Mouse (Mus musculus): ENCODE data around the gene Ugt1a2.
"Not testable (repeated sequence)": the region's sequence is repeated elsewhere in the genome, so short reads cannot be mapped to it uniquely, and the experiment has no call there.

Ugt1a2 gene

GRCm38 (mm10) chr1:88217576-88217975, 17.2 kb downstream of the Ugt1a2 start:
- DNase-seq (ENCODE audit: inconsistent ontology term), result no peak

- peak; percentile 9 for DNase-seq (ENCODE audit: inconsistent ontology term)
Measured at GRCm38 (mm10) chr1:88218051-88218450, 17.6 kb downstream of the Ugt1a2 start.

GRCm38 (mm10) chr1:88218591-88218990, 18.2 kb downstream of the Ugt1a2 start:
- DNase-seq (ENCODE audit: inconsistent ontology term), result no peak

- DNase-seq (ENCODE audit: inconsistent ontology term), result peak; percentile 19
Measured at GRCm38 (mm10) chr1:88219054-88219453, 18.7 kb downstream of the Ugt1a2 start.

GRCm38 (mm10) chr1:88220336-88220735, 19.9 kb downstream of the Ugt1a2 start:
- peak; percentile 13 for DNase-seq (ENCODE audit: inconsistent ontology term)

GRCm38 (mm10) chr1:88222216-88222615, 21.8 kb downstream of the Ugt1a2 start:
- no peak for DNase-seq (ENCODE audit: inconsistent ontology term)

GRCm38 (mm10) chr1:88223011-88223515, 22.7 kb downstream of the Ugt1a2 start:
- not testable (repeated sequence) for DNase-seq (ENCODE audit: inconsistent ontology term)

GRCm38 (mm10) chr1:88223591-88223990, 23.2 kb downstream of the Ugt1a2 start:
- no peak for DNase-seq (ENCODE audit: inconsistent ontology term)

- no peak for DNase-seq (ENCODE audit: inconsistent ontology term)
Measured at GRCm38 (mm10) chr1:88224029-88224776, 23.8 kb downstream of the Ugt1a2 start.

GRCm38 (mm10) chr1:88225301-88225700, 24.9 kb downstream of the Ugt1a2 start:
- DNase-seq (ENCODE audit: inconsistent ontology term), result not testable (repeated sequence)

GRCm38 (mm10) chr1:88225741-88226140, 25.3 kb downstream of the Ugt1a2 start:
- no peak for DNase-seq (ENCODE audit: inconsistent ontology term)

- no peak for DNase-seq (ENCODE audit: inconsistent ontology term)
Measured at GRCm38 (mm10) chr1:88226670-88227379, 26.4 kb downstream of the Ugt1a2 start, which contains the start of gene Mroh2a. Gene Mroh2a, plus strand, starts transcription at chr1:88226986.

GRCm38 (mm10) chr1:88227482-88227881, 27.1 kb downstream of the Ugt1a2 start:
- DNase-seq (ENCODE audit: inconsistent ontology term), result no peak

GRCm38 (mm10) chr1:88228121-88228520, 27.7 kb downstream of the Ugt1a2 start:
- no peak for DNase-seq (ENCODE audit: inconsistent ontology term)

- no peak for DNase-seq (ENCODE audit: inconsistent ontology term)
Measured at GRCm38 (mm10) chr1:88229566-88229965, 29.2 kb downstream of the Ugt1a2 start.

- DNase-seq (ENCODE audit: inconsistent ontology term), result no peak
Measured at GRCm38 (mm10) chr1:88229986-88230385, 29.6 kb downstream of the Ugt1a2 start.

- DNase-seq (ENCODE audit: inconsistent ontology term), result no peak
Measured at GRCm38 (mm10) chr1:88230421-88230820, 30.0 kb downstream of the Ugt1a2 start.

GRCm38 (mm10) chr1:88230981-88231802, 30.8 kb downstream of the Ugt1a2 start:
- DNase-seq (ENCODE audit: inconsistent ontology term), result no peak

GRCm38 (mm10) chr1:88231803-88232499, 31.6 kb downstream of the Ugt1a2 start:
- no peak for DNase-seq (ENCODE audit: inconsistent ontology term)

- DNase-seq (ENCODE audit: inconsistent ontology term), result no peak
Measured at GRCm38 (mm10) chr1:88232664-88233380, 32.4 kb downstream of the Ugt1a2 start.

All from Muller cell, postnatal 12 days (primary cell).